Mouse (Mus musculus) heart, embryonic 14.5 days (tissue): Measurements from ENCODE around the gene Dock9. TPM values are rescaled to one million over a fixed set of nuclear protein-coding genes. Genes with fewer than 3 reads are reported as not detected.

Source experiments
- ATAC-seq: fragments of 200-750 bp; cut with Nextera tagmentation; 2 replicates; pipeline ENCODE4 v1.8.0; 2017; ENCODE audit warnings: low read depth, moderate TSS enrichment; ENCODE audit not compliant: insufficient number of reproducible peaks, insufficient read depth, low FRiP score
- H3K27ac ChIP-seq, 2 experiments: fragments of 200-500 bp in 1 of 2; fragments of 300-500 bp in 1 of 2; sonication (generic) in 1 of 2; replicated peaks in 1 of 2; 2 replicates each; pipeline ENCODE4 v1.5.1; 2012 to 2014; ENCODE audit warnings: low read depth in 2 of 2, low read length in 2 of 2, control low read depth in 1 of 2, mild to moderate bottlenecking in 1 of 2, mixed read lengths in 1 of 2; ENCODE audit not compliant: control insufficient read depth in 1 of 2, insufficient read depth in 1 of 2
- H3K27me3 ChIP-seq: fragments of 300-500 bp; sonication (generic); 2 replicates; pipeline ENCODE4 v1.6.1; 2014; ENCODE audit warnings: mild to moderate bottlenecking, low read length, control low read depth; ENCODE audit not compliant: control insufficient read depth, insufficient read depth
- H3K36me3 ChIP-seq: fragments of 300-500 bp; sonication (generic); 2 replicates; pipeline ENCODE4 v1.6.1; 2014; ENCODE audit warnings: mild to moderate bottlenecking, control low read depth, low read length, mixed read lengths; ENCODE audit not compliant: control insufficient read depth, insufficient read depth
- H3K4me1 ChIP-seq, 2 experiments: fragments of 200-500 bp in 1 of 2; fragments of 300-500 bp in 1 of 2; sonication (generic) in 1 of 2; 2 replicates each; pipeline ENCODE4 v1.6.1; 2012 to 2014; ENCODE audit warnings: low read length in 2 of 2, control low read depth in 1 of 2, mixed read lengths in 1 of 2; ENCODE audit not compliant: control insufficient read depth in 2 of 2, insufficient read depth in 2 of 2
- H3K4me2 ChIP-seq: fragments of 300-500 bp; sonication (generic); 2 replicates; pipeline ENCODE4 v1.6.1; 2014; ENCODE audit warnings: mild to moderate bottlenecking, low read length
- H3K4me3 ChIP-seq, 2 experiments: fragments of 200-500 bp in 1 of 2; fragments of 300-500 bp in 1 of 2; sonication (generic) in 1 of 2; 2 replicates each; pipeline ENCODE4 v1.5.1; 2012 to 2014; ENCODE audit warnings: low read length in 2 of 2, mild to moderate bottlenecking in 2 of 2, control low read depth in 1 of 2, low read depth in 1 of 2, moderate library complexity in 1 of 2; ENCODE audit not compliant: control insufficient read depth in 1 of 2, insufficient read depth in 1 of 2
- H3K9ac ChIP-seq: fragments of 300-500 bp; sonication (generic); 2 replicates; pipeline ENCODE4 v1.6.1; 2014; ENCODE audit warnings: mild to moderate bottlenecking, low read length
- H3K9me3 ChIP-seq: fragments of 300-500 bp; sonication (generic); 2 replicates; pipeline ENCODE4 v1.6.1; 2016; ENCODE audit warnings: low read length, control low read depth; ENCODE audit not compliant: control insufficient read depth
- WGBS: fragments of 180-500 bp; shearing (Covaris S2); extraction: QIAGEN DNeasy Blood & Tissue Kit; methylation state at CpG from one replicate; pipeline ENCODE4 v1.1.7; 2014; 5-methylcytosine and 5-hydroxymethylcytosine counted together
- polyA plus RNA-seq: library from polyadenylated mRNA; unstranded; fragments of >200 nt; fragmentation: Nextera tagmentation; extraction: Ambion mirVana; gene quantifications from 2 replicates; pipeline ENCODE4 v1.2.1, GENCODE M21; 2014

The Dock9 gene
- polyA plus RNA-seq, 1 experiment from 2014 or later = 8.4 TPM

DNA sequence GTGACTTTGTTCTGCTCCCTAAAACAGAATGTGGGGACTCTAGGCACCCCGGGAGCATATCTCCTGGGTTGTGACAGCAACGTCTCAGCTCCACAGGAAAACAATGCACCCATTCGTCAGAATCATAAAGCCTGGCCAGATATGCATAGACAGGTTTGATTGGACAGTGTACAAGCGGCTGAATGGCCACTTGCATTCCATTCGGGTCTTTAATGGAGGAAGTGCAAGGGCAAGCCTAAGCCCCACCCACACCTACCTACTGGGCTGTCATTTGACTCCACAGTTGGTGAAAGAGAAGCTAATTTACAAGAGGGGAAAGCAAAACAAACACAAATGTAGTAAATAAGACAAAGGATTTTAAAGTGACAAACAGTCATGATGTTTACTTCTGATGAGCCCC, 189.1 kb downstream of the Dock9 start:
- Histone ChIP-seq H3K9me3 (no peaks in the 10 kb centered on the region), H3K4me2 (peak overlapping the region; percentile 34), H3K36me3 (0 out of 2 replicates have a peak, but pooled peaks cover 2% of the 10 kb centered on the region), H3K27ac (no peak overlapping the region), H3K9ac (no peak overlapping the region), H3K27me3 (no peaks in the 10 kb centered on the region), H3K4me1 (peaks cover 10 to 15% of the 10 kb centered on the region in 2 experiments), H3K4me3 (no peak overlapping the region)
- ATAC-seq = no peak
- WGBS = 8% methylated on average over 5 of the region's 5 CpGs

- no peak overlapping the region for H3K27ac ChIP-seq
- H3K9me3 ChIP-seq = no peaks in the 10 kb centered on the region
- peak overlapping the region; percentile 16; the same call in 1 of the 2 replicates for H3K4me2 ChIP-seq
- H3K9ac ChIP-seq = no peak overlapping the region
- H3K27me3 ChIP-seq = no peaks in the 10 kb centered on the region
- 0 out of 2 replicates have a peak, but pooled peaks cover 2% of the 10 kb centered on the region for H3K36me3 ChIP-seq
- peaks cover 7 to 15% of the 10 kb centered on the region in 2 experiments for H3K4me1 ChIP-seq
- WGBS = 61% methylated on average over 7 of the region's 7 CpGs
- H3K4me3 ChIP-seq = no peak overlapping the region
- ATAC-seq = no peak
Measured at GRCm38 (mm10) chr14:121606433-121606832, 191.2 kb downstream of the Dock9 start.

- Histone ChIP-seq H3K9me3 (no peaks in the 10 kb centered on the region), H3K36me3 (0 out of 2 replicates have a peak, but pooled peaks cover 2% of the 10 kb centered on the region), H3K4me3 (no peak overlapping the region), H3K27me3 (no peaks in the 10 kb centered on the region), H3K9ac (no peak overlapping the region), H3K4me1 (peaks cover 7 to 15% of the 10 kb centered on the region in 2 experiments), H3K4me2 (no peak overlapping the region), H3K27ac (no peak overlapping the region)
- ATAC-seq = no peak
- WGBS = 86% methylated on average over 7 of the region's 7 CpGs
Measured at GRCm38 (mm10) chr14:121605260-121605659, 192.4 kb downstream of the Dock9 start.

GRCm38 (mm10) chr14:121604565-121604964, 193.1 kb downstream of the Dock9 start:
- Histone ChIP-seq H3K4me2 (no peak overlapping the region), H3K27ac (no peak overlapping the region), H3K27me3 (no peaks in the 10 kb centered on the region), H3K9me3 (no peaks in the 10 kb centered on the region), H3K4me3 (no peak overlapping the region), H3K9ac (no peak overlapping the region), H3K36me3 (0 out of 2 replicates have a peak, but pooled peaks cover 2% of the 10 kb centered on the region), H3K4me1 (peaks cover 7 to 15% of the 10 kb centered on the region in 2 experiments)
- no peak for ATAC-seq
- 83% methylated on average over 4 of the region's 4 CpGs for WGBS

GRCm38 (mm10) chr14:121602610-121603009, 195.0 kb downstream of the Dock9 start:
- no peaks in the 10 kb centered on the region for H3K9me3 ChIP-seq
- no peak overlapping the region for H3K27ac ChIP-seq
- H3K4me1 ChIP-seq = peaks cover 7 to 12% of the 10 kb centered on the region in 2 experiments
- ATAC-seq = no peak
- H3K4me2 ChIP-seq = no peak overlapping the region
- H3K36me3 ChIP-seq = 0 out of 2 replicates have a peak, but pooled peaks cover 2% of the 10 kb centered on the region
- 75% methylated on average over 6 of the region's 6 CpGs for WGBS
- no peak overlapping the region for H3K9ac ChIP-seq
- H3K4me3 ChIP-seq = no peak overlapping the region
- H3K27me3 ChIP-seq = no peaks in the 10 kb centered on the region

DNA sequence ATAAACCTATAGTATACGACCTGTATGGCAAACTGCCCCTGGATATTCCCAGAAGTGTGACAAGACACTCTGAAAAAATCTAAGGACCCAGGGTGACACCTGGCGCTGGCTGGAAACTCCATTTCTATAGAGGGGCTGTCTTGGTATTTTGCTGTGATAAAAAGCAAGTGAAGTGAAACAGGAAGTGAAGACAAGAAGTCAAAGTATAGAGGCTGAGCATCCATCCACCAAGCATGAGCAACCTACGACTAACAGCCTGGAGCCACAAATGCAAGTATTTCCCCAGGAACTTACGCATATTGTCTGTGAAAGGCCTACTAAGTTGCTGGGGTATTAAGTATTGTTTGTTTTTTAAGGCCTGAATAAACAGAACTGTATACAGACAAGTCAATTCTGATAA, 197.1 kb downstream of the Dock9 start:
- Histone ChIP-seq H3K4me2 (no peak overlapping the region), H3K9ac (no peak overlapping the region), H3K27me3 (no peaks in the 10 kb centered on the region), H3K9me3 (no peaks in the 10 kb centered on the region), H3K4me1 (no peaks in the 10 kb centered on the region), H3K4me3 (no peak overlapping the region), H3K27ac (no peak overlapping the region), H3K36me3 (0 out of 2 replicates have a peak, but pooled peaks cover 1% of the 10 kb centered on the region)
- ATAC-seq = no peak
- WGBS = 85% methylated on average over 4 of the region's 4 CpGs

- H3K9ac ChIP-seq = no peak overlapping the region
- no peaks in the 10 kb centered on the region for H3K9me3 ChIP-seq
- H3K4me3 ChIP-seq = no peak overlapping the region
- H3K36me3 ChIP-seq = no peaks in the 10 kb centered on the region
- H3K27me3 ChIP-seq = no peaks in the 10 kb centered on the region
- 77% methylated on average over 6 of the region's 6 CpGs for WGBS
- H3K4me2 ChIP-seq = no peak overlapping the region
- peaks cover 5 to 19% of the 10 kb centered on the region in 2 experiments; a peak in 3 of 4 replicates for H3K4me1 ChIP-seq
- H3K27ac ChIP-seq = no peak overlapping the region
- ATAC-seq = no peak
Measured at GRCm38 (mm10) chr14:121597073-121597472, 200.6 kb downstream of the Dock9 start.

DNA sequence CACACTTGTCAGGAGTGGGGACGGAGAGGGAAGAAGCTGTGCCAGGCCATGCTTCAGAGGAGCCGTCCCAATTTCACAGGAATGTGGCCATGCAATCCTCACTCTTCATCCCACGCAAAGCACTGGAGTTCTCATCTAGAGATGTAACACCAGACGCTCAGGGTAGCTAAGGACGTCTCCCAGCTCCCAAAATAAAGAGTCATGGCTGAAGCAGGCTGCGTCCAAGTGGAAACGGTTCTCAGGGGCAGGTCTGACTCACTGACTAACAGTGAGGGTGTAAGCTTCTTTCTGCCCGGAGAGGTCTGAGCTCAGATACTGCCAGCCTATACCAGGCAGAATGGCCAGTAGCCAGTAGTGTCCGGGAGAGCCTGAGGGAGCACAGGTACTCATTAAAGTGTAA, 201.0 kb downstream of the Dock9 start:
- Histone ChIP-seq H3K27me3 (no peaks in the 10 kb centered on the region), H3K9me3 (no peaks in the 10 kb centered on the region), H3K36me3 (no peaks in the 10 kb centered on the region), H3K9ac (no peak overlapping the region), H3K4me2 (no peak overlapping the region), H3K4me3 (no peak overlapping the region), H3K27ac (no peak overlapping the region), H3K4me1 (peaks cover 8 to 19% of the 10 kb centered on the region in 2 experiments; a peak in 3 of 4 replicates)
- no peak for ATAC-seq
- 68% methylated on average over 9 of the region's 9 CpGs for WGBS
